Mouse (Mus musculus) megakaryocyte, embryonic 14.5 days (primary cell): ENCODE measurements around the gene Gse1.

Source experiments
- FLI1 ChIP-seq: IDR thresholded peaks from 2 replicates; pipeline ENCODE4 v1.6.1; 2012; ENCODE audit warnings: low read length, inconsistent platforms, mixed read lengths
- GATA1 ChIP-seq: IDR thresholded peaks from 3 replicates; pipeline ENCODE4 v1.6.1; 2012; ENCODE audit warnings: mixed read lengths, low read length, inconsistent platforms, borderline replicate concordance

DNA sequence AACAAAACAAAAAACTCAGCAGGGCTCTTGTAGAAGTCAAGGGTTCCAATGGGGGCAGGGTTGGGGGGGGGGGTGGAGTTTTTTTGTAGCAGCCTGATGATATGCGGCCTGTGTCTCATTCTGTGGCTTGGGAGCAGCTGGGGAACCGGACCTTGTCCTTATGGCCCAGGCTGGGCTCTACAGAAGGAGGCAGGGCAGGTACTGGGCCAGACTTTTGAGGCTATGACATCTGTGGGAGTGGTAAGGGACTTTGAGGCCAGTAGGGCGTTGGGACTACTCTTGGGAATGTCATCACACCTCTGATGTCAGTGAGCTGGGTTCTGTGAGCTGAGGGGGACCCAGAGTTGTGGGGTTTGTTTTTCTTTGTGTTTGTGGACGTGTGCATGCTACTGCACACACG is 267.2 kb downstream of the Gse1 start:
- TF ChIP-seq GATA1 (no peak), FLI1 (no peak)
